Mouse (Mus musculus) hindbrain, embryonic 14.5 days (tissue): Measurements from ENCODE around the gene Papss2. TPM values are rescaled to one million over a fixed set of nuclear protein-coding genes. Genes with fewer than 3 reads are reported as not detected.

Experiments used
- ATAC-seq: fragments of 200-750 bp; cut with Nextera tagmentation; 2 replicates; pipeline ENCODE4 v1.8.0; 2017; ENCODE audit warnings: moderate number of reproducible peaks, mild to moderate bottlenecking, moderate TSS enrichment, moderate library complexity; ENCODE audit not compliant: low FRiP score
- DNase-seq: peaks from one replicate; pipeline ENCODE4 v3.0.0-alpha.2; 2015; ENCODE audit warnings: low spot score
- H3K27ac ChIP-seq: fragments of 300-500 bp; sonication (generic); 2 replicates; pipeline ENCODE4 v1.5.1; 2014; ENCODE audit warnings: mild to moderate bottlenecking, moderate library complexity
- H3K27me3 ChIP-seq: fragments of 300-500 bp; sonication (generic); 2 replicates; pipeline ENCODE4 v1.6.1; 2014; ENCODE audit warnings: mild to moderate bottlenecking, low read length, mixed read lengths; ENCODE audit not compliant: control insufficient read depth, insufficient read depth
- H3K36me3 ChIP-seq: fragments of 300-500 bp; sonication (generic); replicated peaks from 2 replicates; pipeline ENCODE4 v1.6.1; 2014; ENCODE audit not compliant: control insufficient read depth, insufficient read depth
- H3K4me1 ChIP-seq: fragments of 300-500 bp; sonication (generic); replicated peaks from 2 replicates; pipeline ENCODE4 v1.6.1; 2014; ENCODE audit warnings: antibody characterized with exemption, low read length, mixed read lengths; ENCODE audit not compliant: control insufficient read depth, insufficient read depth
- H3K4me2 ChIP-seq: fragments of 300-500 bp; sonication (generic); replicated peaks from 2 replicates; pipeline ENCODE4 v1.6.1; 2014; ENCODE audit warnings: mild to moderate bottlenecking, moderate library complexity
- H3K4me3 ChIP-seq: fragments of 300-500 bp; sonication (generic); replicated peaks from 2 replicates; pipeline ENCODE4 v1.5.1; 2014; ENCODE audit warnings: mild to moderate bottlenecking, low read length
- H3K9ac ChIP-seq: fragments of 300-500 bp; sonication (generic); 2 replicates; pipeline ENCODE4 v1.6.1; 2014
- H3K9me3 ChIP-seq: fragments of 300-500 bp; sonication (generic); 2 replicates; pipeline ENCODE4 v1.6.1; 2016; ENCODE audit warnings: low read length; ENCODE audit not compliant: control insufficient read depth
- WGBS: fragments of 180-500 bp; shearing (Covaris S2); extraction: QIAGEN DNeasy Blood & Tissue Kit; methylation state at CpG from one replicate; pipeline ENCODE4 v1.1.7; 2014; 5-methylcytosine and 5-hydroxymethylcytosine counted together
- polyA plus RNA-seq: library from polyadenylated mRNA; unstranded; fragments of >200 nt; fragmentation: Nextera tagmentation; extraction: Ambion mirVana; gene quantifications from 2 replicates; pipeline ENCODE4 v1.2.1, GENCODE M21; 2014

Papss2 gene
- polyA plus RNA-seq, 1 experiment from 2014 or later, result 1.8 TPM

- ATAC-seq, result no peak
- peaks cover 20% of the 10 kb centered on the region for H3K4me1 ChIP-seq
- H3K4me3 ChIP-seq, result no peak overlapping the region
- no peak overlapping the region for H3K4me2 ChIP-seq
- H3K36me3 ChIP-seq, result peaks cover 28% of the 10 kb centered on the region
- no peaks in the 10 kb centered on the region for H3K27me3 ChIP-seq
- H3K9me3 ChIP-seq, result no peaks in the 10 kb centered on the region
- no peak for DNase-seq
- H3K27ac ChIP-seq, result no peak overlapping the region
- H3K9ac ChIP-seq, result no peak overlapping the region
- WGBS, result 84% methylated on average over 5 of the region's 5 CpGs
These were observed 113.4 kb downstream of the Papss2 start for GRCm38 (mm10) chr19:32708996-32709395.

DNA sequence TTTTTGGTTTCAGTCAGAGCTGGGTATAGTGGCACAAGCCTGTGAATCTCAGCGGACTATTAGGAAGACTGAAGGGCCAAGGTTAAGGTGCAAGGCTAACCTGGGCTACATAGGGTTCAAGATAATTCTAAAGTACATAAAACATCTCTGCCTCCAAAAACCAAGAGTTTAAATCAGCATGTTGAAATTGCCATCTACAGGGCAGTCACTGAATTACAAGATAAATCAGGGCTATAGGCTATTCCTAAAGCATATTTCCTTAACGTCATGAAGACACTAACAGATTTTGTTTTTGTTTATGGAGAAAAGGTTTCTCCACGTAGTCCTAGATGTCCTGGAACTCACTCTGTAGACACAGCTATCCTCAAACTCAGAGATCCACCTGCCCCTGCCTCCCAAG lies 114.7 kb downstream of the Papss2 start:
- WGBS, result 71% methylated on average over 3 of the region's 3 CpGs
- DNase-seq (no peak), ATAC-seq (no peak)
- Histone ChIP-seq H3K9me3 (no peaks in the 10 kb centered on the region), H3K9ac (0 out of 2 replicates have a peak overlapping the region, but pooled peaks have one; percentile 97), H3K4me3 (no peak overlapping the region), H3K36me3 (peaks cover 15% of the 10 kb centered on the region), H3K4me2 (peak overlapping the region; percentile 69), H3K27ac (no peak overlapping the region), H3K4me1 (peaks cover 20% of the 10 kb centered on the region), H3K27me3 (no peaks in the 10 kb centered on the region)

GRCm38 (mm10) chr19:32711761-32712541 lies 116.4 kb downstream of the Papss2 start:
- WGBS, result under 1% methylated on average over 63 of the region's 63 CpGs
- peaks cover 20% of the 10 kb centered on the region for H3K4me1 ChIP-seq

DNA sequence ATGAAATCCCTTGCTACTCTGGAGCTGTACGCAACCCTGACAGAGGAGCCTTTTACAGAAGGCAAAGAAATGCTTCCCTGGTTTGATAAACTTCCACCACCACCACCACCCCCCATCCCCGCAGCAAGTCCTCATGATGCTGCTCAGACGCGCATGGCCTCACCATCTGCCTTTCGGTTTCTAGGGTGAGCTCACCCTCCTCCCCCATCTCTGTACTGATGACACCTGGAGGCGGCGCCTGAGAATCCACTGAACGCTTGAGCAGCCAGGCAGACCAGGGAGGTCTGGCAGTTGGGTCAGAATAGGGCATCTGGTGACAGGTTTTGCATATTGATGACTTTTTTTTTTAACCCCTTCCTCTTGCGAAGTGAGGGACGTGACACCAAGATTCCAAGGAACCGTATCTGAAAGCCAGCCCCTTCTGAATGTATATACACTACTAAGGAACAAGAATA lies 117.0 kb downstream of the Papss2 start:
- DNase-seq (peak; percentile 77), ATAC-seq (peak; percentile 86)
- Histone ChIP-seq H3K4me2 (peak overlapping the region; percentile 69), H3K4me1 (peaks cover 20% of the 10 kb centered on the region), H3K9ac (peak overlapping the region; percentile 97), H3K27me3 (no peaks in the 10 kb centered on the region), H3K4me3 (peak overlapping the region; percentile 92), H3K27ac (peak overlapping the region; percentile 88), H3K36me3 (no peaks in the 10 kb centered on the region; the same call in 1 of the 2 replicates), H3K9me3 (no peaks in the 10 kb centered on the region)
- 0% methylated on average over 11 of the region's 11 CpGs for WGBS

More at GRCm38 (mm10) chr19:32711761-32712541, 116.4 kb downstream of the Papss2 start:
- Histone ChIP-seq H3K27ac (peak overlapping the region; percentile 88), H3K9ac (peak overlapping the region; percentile 97), H3K4me2 (peak overlapping the region; percentile 69), H3K36me3 (no peaks in the 10 kb centered on the region; the same call in 1 of the 2 replicates), H3K27me3 (no peaks in the 10 kb centered on the region), H3K4me3 (peak overlapping the region; percentile 92), H3K9me3 (no peaks in the 10 kb centered on the region)
- DNase-seq, result peak; percentile 94
- peak; percentile 98 for ATAC-seq

- WGBS, result 66% methylated on average over 3 of the region's 3 CpGs
- H3K9ac ChIP-seq, result no peak overlapping the region
- no peak overlapping the region for H3K4me3 ChIP-seq
- no peaks in the 10 kb centered on the region; the same call in 1 of the 2 replicates for H3K36me3 ChIP-seq
- H3K4me1 ChIP-seq, result peaks cover 20% of the 10 kb centered on the region
- H3K9me3 ChIP-seq, result no peaks in the 10 kb centered on the region
- peak overlapping the region; percentile 88; the same call in 1 of the 2 replicates for H3K27ac ChIP-seq
- H3K4me2 ChIP-seq, result no peak overlapping the region
- DNase-seq (no peak), ATAC-seq (no peak)
- H3K27me3 ChIP-seq, result no peaks in the 10 kb centered on the region
These were observed 117.9 kb downstream of the Papss2 start for GRCm38 (mm10) chr19:32713471-32713870.

- Histone ChIP-seq H3K36me3 (no peaks in the 10 kb centered on the region), H3K27ac (no peak overlapping the region), H3K4me2 (no peak overlapping the region), H3K4me3 (no peak overlapping the region), H3K9me3 (no peaks in the 10 kb centered on the region), H3K27me3 (no peaks in the 10 kb centered on the region), H3K9ac (no peak overlapping the region), H3K4me1 (peaks cover 20% of the 10 kb centered on the region)
- WGBS, result 11% methylated on average over 3 of the region's 3 CpGs
- ATAC-seq (peak; percentile 47; the same call in 1 of the 2 replicates), DNase-seq (peak; percentile 82)
These were observed 119.6 kb downstream of the Papss2 start for GRCm38 (mm10) chr19:32715201-32715600.

DNA sequence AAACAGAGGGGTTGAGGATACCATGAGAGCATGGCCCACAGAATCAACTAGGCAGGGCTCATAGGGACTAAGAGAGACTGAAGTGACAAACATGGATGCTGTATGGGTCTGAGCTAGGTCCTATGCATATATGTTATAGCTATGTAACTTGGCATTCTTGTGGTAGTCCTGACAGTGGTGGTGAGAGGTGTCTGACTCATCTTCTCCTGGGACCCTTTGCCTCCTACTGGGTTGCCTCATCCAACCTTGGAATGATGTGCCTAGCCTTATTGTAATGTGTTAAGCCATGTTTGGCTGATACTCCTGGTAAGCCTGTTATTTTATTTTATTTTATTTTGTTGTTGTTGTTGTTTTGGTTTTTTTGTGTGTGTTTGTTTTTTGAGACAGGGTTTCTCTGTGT lies 120.1 kb downstream of the Papss2 start:
- Histone ChIP-seq H3K9me3 (no peaks in the 10 kb centered on the region), H3K4me2 (no peak overlapping the region), H3K36me3 (no peaks in the 10 kb centered on the region), H3K4me3 (no peak overlapping the region), H3K9ac (no peak overlapping the region), H3K4me1 (peaks cover 17% of the 10 kb centered on the region), H3K27me3 (no peaks in the 10 kb centered on the region), H3K27ac (no peak overlapping the region)
- DNase-seq (no peak), ATAC-seq (no peak)

Other genes with a start within 250 kb of the Papss2 start
- 18.4 and 19.2 TPM in 2 replicates for gene Sgms1, start 206.1 kb upstream of the Papss2 start, polyA plus RNA-seq
- gene Rpl9-ps6, start 129.2 kb upstream of the Papss2 start, polyA plus RNA-seq, result 67.6 and 79.3 TPM in 2 replicates
- 60.6 and 66.2 TPM in 2 replicates for gene Minpp1, start 110.0 kb upstream of the Papss2 start, polyA plus RNA-seq
- gene Atad1, start 144.0 kb downstream of the Papss2 start, polyA plus RNA-seq, result 128 and 144 TPM in 2 replicates
- gene Pten, start 161.7 kb downstream of the Papss2 start, polyA plus RNA-seq, result 21.8 and 22.8 TPM in 2 replicates